Mouse (Mus musculus) lung, adult 2 months (tissue): ENCODE results near the gene Nppa.

ENCODE experiments used
- CTCF ChIP-seq: fragments of 200-500 bp; IDR thresholded peaks from 2 replicates; pipeline ENCODE4 v1.5.1; 2011; ENCODE audit warnings: mild to moderate bottlenecking, low read length, control low read depth; ENCODE audit not compliant: insufficient read depth
- POLR2A ChIP-seq: fragments of 200-500 bp; IDR thresholded peaks from 2 replicates; pipeline ENCODE4 v1.6.1; 2011; ENCODE audit warnings: low read depth, mild to moderate bottlenecking, control low read depth, low read length, borderline replicate concordance; ENCODE audit errors: extremely low read depth

DNA sequence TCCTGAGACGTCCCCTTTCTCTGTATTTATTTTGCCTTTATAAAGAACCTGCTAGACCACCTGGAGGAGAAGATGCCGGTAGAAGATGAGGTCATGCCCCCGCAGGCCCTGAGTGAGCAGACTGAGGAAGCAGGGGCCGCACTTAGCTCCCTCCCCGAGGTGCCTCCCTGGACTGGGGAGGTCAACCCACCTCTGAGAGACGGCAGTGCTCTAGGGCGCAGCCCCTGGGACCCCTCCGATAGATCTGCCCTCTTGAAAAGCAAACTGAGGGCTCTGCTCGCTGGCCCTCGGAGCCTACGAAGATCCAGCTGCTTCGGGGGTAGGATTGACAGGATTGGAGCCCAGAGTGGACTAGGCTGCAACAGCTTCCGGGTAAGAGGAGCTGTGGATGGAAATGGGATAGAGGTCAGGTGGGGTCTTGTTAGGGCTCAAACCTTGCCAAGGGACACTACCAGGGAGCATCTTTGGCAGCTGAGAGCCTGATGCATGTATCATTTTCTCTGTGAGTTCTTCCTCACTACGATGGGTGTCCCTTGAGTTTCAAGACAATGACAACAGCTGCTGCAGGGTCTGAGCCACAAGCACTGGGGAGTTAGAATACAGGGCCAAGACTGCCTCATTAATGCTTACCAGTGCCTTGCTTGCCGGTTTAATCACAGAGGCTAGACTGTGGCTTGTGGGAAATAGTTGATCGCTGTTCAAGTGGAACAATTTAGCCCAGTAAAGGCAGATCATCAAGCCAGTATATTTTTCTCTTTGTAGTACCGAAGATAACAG is 679 bp downstream of the Nppa start:
- TF ChIP-seq CTCF (no peak), POLR2A (no peak)
